Mouse (Mus musculus) midbrain, embryonic 15.5 days (tissue): ENCODE results near the gene Polr1b. TPM values are rescaled to one million over a fixed set of nuclear protein-coding genes. Genes with fewer than 3 reads are reported as not detected.
A peak's percentile ranks its signal among the peaks of the same experiment; 100 is the strongest.

Experiments
- ATAC-seq: fragments of 200-750 bp; cut with Nextera tagmentation; replicated peaks from 2 replicates; pipeline ENCODE4 v1.8.0; 2017; ENCODE audit warnings: moderate TSS enrichment
- H3K27ac ChIP-seq: fragments of 300-500 bp; sonication (generic); 2 replicates; pipeline ENCODE4 v1.5.1; 2015; ENCODE audit warnings: mild to moderate bottlenecking, inconsistent platforms
- H3K27me3 ChIP-seq: fragments of 300-500 bp; sonication (generic); replicated peaks from 2 replicates; pipeline ENCODE4 v1.6.1; 2015; ENCODE audit warnings: inconsistent platforms
- H3K36me3 ChIP-seq: fragments of 300-500 bp; sonication (generic); replicated peaks from 2 replicates; pipeline ENCODE4 v1.6.1; 2015; ENCODE audit warnings: inconsistent platforms
- H3K4me1 ChIP-seq: fragments of 300-500 bp; sonication (generic); 2 replicates; pipeline ENCODE4 v1.6.1; 2015; ENCODE audit warnings: inconsistent platforms
- H3K4me2 ChIP-seq: fragments of 300-500 bp; sonication (generic); 2 replicates; pipeline ENCODE4 v1.6.1; 2015; ENCODE audit warnings: inconsistent platforms, mild to moderate bottlenecking, moderate library complexity
- H3K4me3 ChIP-seq: fragments of 300-500 bp; sonication (generic); 2 replicates; pipeline ENCODE4 v1.5.1; 2015; ENCODE audit warnings: mild to moderate bottlenecking, inconsistent platforms
- H3K9ac ChIP-seq: fragments of 300-500 bp; sonication (generic); 2 replicates; pipeline ENCODE4 v1.6.1; 2015; ENCODE audit warnings: mild to moderate bottlenecking, inconsistent platforms
- H3K9me3 ChIP-seq: fragments of 300-500 bp; sonication (generic); 2 replicates; pipeline ENCODE4 v1.6.1; 2016; ENCODE audit warnings: inconsistent platforms
- WGBS: fragments of 180-500 bp; shearing (Covaris S2); methylation state at CpG from one replicate; pipeline ENCODE4 v1.1.7; 2015; ENCODE audit warnings: mixed read lengths; 5-methylcytosine and 5-hydroxymethylcytosine counted together
- polyA plus RNA-seq: library from polyadenylated mRNA; unstranded; fragments of >200 nt; fragmentation: Nextera tagmentation; extraction: Ambion mirVana; gene quantifications from 2 replicates; pipeline ENCODE4 v1.2.1, GENCODE M21; 2015

Gene Polr1b
- polyA plus RNA-seq, 1 experiment from 2014 or later = 17.5 TPM

- peak within 1 kb of the TSS; percentile 85 for H3K9ac ChIP-seq
- peak within 1 kb of the TSS; percentile 72 for H3K4me3 ChIP-seq
- peak within 1 kb of the TSS; percentile 89 for H3K27ac ChIP-seq
- no peaks in the 10 kb centered on the region for H3K27me3 ChIP-seq
- peaks cover 37% of the 10 kb centered on the region for H3K36me3 ChIP-seq
- peak within 1 kb of the TSS; percentile 63 for H3K4me2 ChIP-seq
- H3K4me1 ChIP-seq = peaks cover 23% of the 10 kb centered on the region
- peak; percentile 100 for ATAC-seq
- H3K9me3 ChIP-seq = no peaks in the 10 kb centered on the region
- under 1% methylated on average over 35 of the region's 35 CpGs for WGBS
Observed at GRCm38 (mm10) chr2:129129412-129129929, 28.7 kb downstream of the Polr1b start, which contains the start of gene Chchd5. Chchd5 (plus strand) TSS chr2:129129700.

DNA sequence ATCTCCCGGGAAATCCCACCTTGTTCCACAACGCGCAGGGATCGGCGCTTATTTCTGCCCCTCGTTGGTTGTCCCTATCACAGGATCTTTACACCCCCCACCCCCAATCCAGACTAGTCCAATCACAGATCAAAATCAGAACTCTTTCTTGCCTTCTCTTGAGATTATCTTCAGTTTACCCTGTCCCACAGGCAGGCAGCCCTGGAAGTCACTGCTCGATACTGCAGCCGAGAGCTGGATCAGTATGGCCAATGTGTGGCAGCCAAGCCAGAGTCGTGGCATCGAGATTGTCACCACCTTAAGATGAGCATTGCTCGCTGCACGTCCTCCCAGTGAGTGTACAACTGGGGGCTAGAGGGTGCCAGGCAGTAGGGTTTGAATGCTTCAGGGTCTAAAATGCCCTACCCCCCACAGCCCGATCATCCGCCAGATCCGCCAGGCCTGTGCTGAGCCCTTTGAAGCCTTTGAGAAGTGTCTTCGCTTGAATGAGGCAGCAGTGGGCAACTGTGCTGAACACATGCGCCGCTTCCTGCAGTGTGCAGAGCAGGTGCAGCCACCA is 29.3 kb downstream of the Polr1b start:
- no peaks in the 10 kb centered on the region for H3K27me3 ChIP-seq
- no peaks in the 10 kb centered on the region for H3K9me3 ChIP-seq
- peaks cover 23% of the 10 kb centered on the region for H3K4me1 ChIP-seq
- ATAC-seq = peak; percentile 71
- H3K4me2 ChIP-seq = peak overlapping the region; percentile 63
- H3K4me3 ChIP-seq = peak overlapping the region; percentile 72
- peak overlapping the region; percentile 81 for H3K27ac ChIP-seq
- H3K9ac ChIP-seq = peak overlapping the region; percentile 40
- 22% methylated on average over 18 of the region's 18 CpGs for WGBS
- peaks cover 31% of the 10 kb centered on the region for H3K36me3 ChIP-seq

GRCm38 (mm10) chr2:129130776-129131175 is 30.0 kb downstream of the Polr1b start:
- peak overlapping the region; percentile 72; the same call in 1 of the 2 replicates for H3K4me3 ChIP-seq
- no peaks in the 10 kb centered on the region for H3K9me3 ChIP-seq
- no peak for ATAC-seq
- peak overlapping the region; percentile 40; the same call in 1 of the 2 replicates for H3K9ac ChIP-seq
- peaks cover 23% of the 10 kb centered on the region for H3K4me1 ChIP-seq
- peak overlapping the region; percentile 63 for H3K4me2 ChIP-seq
- H3K36me3 ChIP-seq = peaks cover 24% of the 10 kb centered on the region
- peak overlapping the region; percentile 81; the same call in 1 of the 2 replicates for H3K27ac ChIP-seq
- no peaks in the 10 kb centered on the region for H3K27me3 ChIP-seq
- 88% methylated on average over 2 of the region's 2 CpGs for WGBS

DNA sequence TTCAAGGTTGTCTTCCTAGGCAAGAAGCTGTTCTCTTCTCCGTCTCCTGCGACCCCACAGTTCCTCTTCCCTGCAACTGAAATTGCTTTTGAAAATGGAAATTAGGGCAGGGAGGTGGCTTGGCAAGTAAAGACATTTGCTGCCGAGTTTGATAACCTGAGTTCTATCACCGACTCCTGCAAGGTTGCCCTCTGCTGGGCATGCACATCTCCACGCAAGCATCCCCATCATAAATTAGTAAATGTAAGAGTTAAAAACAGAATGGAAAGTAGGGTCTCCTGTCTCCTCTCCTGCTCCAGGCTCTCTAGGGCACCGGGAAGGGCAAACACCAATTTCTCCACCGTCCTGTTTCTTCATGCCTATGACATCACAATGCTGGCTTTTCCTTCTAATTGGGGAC is 31.4 kb downstream of the Polr1b start:
- Histone ChIP-seq H3K27ac (no peak overlapping the region), H3K9ac (no peak overlapping the region), H3K4me1 (peaks cover 23% of the 10 kb centered on the region), H3K4me2 (no peak overlapping the region), H3K36me3 (peaks cover 15% of the 10 kb centered on the region), H3K27me3 (no peaks in the 10 kb centered on the region), H3K9me3 (no peaks in the 10 kb centered on the region), H3K4me3 (no peak overlapping the region)
- 95% methylated on average over 7 of the region's 7 CpGs for WGBS
- no peak for ATAC-seq

- H3K36me3 ChIP-seq = peaks cover 12% of the 10 kb centered on the region
- H3K9me3 ChIP-seq = no peaks in the 10 kb centered on the region
- 98% methylated on average over 14 of the region's 14 CpGs for WGBS
- H3K4me2 ChIP-seq = no peak overlapping the region
- no peaks in the 10 kb centered on the region for H3K27me3 ChIP-seq
- peaks cover 23% of the 10 kb centered on the region for H3K4me1 ChIP-seq
- ATAC-seq = no peak
- H3K4me3 ChIP-seq = no peak overlapping the region
- H3K27ac ChIP-seq = no peak overlapping the region
- H3K9ac ChIP-seq = no peak overlapping the region
Observed at GRCm38 (mm10) chr2:129133006-129133805, 32.4 kb downstream of the Polr1b start.

DNA sequence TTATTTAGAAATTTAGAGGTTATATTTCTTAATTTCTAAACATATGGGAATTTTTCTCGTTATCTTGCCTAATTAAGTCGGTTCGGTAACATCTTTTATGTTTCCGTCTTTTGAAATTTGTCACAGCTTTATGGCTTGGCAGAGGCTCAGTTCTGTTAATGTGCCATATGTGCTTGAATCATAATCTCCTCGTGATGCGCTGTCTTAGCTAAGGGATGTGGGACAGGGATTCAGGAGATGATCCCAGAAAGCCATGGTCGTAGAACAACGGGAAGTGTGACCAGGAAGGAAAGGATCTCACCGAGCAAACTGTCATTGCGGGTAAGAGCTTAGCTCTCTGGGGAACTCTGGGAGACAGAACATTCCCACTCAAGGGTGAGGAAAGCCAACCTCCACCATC is 39.1 kb downstream of the Polr1b start:
- Histone ChIP-seq H3K27ac (no peak overlapping the region), H3K9ac (no peak overlapping the region), H3K27me3 (no peaks in the 10 kb centered on the region), H3K4me1 (no peaks in the 10 kb centered on the region), H3K4me3 (no peak overlapping the region), H3K9me3 (no peaks in the 10 kb centered on the region), H3K4me2 (no peak overlapping the region), H3K36me3 (no peaks in the 10 kb centered on the region)
- WGBS = 79% methylated on average over 10 of the region's 10 CpGs
- no peak for ATAC-seq

DNA sequence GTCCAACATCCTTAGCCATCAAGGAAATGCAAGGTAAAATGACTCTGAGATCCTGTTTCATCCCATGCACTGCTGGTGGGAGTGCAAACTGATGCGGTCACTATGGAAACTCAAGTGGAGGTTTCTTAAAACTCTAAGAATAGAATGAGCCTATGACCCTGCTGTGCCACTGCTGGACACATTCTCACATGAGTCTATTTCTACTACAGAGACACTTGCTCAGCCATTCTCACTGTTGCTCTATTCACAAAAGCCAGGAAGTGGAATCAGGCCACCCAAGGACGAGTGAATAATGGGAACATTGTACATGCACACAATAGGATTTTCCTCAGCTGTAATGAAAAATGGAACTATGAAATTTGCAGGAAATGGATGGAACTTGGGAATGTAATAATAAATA is 48.0 kb downstream of the Polr1b start:
- H3K4me1 ChIP-seq = no peaks in the 10 kb centered on the region
- 0 out of 2 replicates have a peak overlapping the region, but pooled peaks have one; percentile 0 for H3K27ac ChIP-seq
- H3K9ac ChIP-seq = no peak overlapping the region
- H3K4me3 ChIP-seq = no peak overlapping the region
- no peak overlapping the region for H3K4me2 ChIP-seq
- 34% methylated on average over 2 of the region's 2 CpGs for WGBS
- no peaks in the 10 kb centered on the region for H3K36me3 ChIP-seq
- ATAC-seq = no peak
- no peaks in the 10 kb centered on the region for H3K27me3 ChIP-seq
- H3K9me3 ChIP-seq = no peaks in the 10 kb centered on the region

DNA sequence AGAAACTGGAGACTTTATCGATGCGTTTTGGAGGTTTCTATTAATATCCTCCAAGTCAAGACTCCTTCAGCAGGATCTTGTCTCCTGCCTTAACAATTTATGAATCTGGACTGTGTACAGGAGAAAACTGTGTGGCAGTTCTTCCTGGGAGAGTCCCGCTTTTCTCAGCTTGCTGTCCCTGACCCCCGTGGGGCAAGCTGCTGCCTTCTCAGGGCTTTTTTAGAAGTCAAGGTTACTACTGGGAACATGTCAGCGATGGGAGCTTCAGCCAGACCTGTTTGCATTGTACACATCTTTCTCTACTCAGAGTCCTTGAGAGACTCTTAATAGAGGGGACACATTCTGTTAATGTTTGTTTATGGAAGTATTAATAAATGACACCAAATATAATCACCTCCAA is 49.6 kb downstream of the Polr1b start:
- Histone ChIP-seq H3K27me3 (no peaks in the 10 kb centered on the region), H3K9me3 (no peaks in the 10 kb centered on the region), H3K4me2 (no peak overlapping the region), H3K4me3 (no peak overlapping the region), H3K4me1 (no peaks in the 10 kb centered on the region), H3K36me3 (no peaks in the 10 kb centered on the region), H3K9ac (no peak overlapping the region), H3K27ac (no peak overlapping the region)
- ATAC-seq = no peak
- 85% methylated on average over 5 of the region's 5 CpGs for WGBS

DNA sequence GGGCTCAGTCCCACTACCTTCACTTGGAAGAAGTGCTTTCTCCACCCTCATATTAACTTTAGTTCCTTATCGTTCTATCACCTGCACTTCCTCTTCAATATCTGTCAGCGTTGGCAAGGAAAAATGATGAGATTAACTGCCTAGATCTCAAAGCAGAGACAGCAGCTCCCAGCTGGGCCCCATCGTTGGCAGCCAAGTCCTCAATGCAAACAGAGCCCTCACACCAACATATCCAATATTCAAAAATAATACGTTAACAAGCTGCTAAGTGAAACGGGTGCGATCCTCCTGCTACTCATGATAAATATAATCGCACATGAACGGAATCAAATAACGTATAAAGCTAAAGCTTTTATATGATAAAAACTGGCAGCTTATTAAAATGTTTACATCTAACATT is 50.3 kb downstream of the Polr1b start:
- Histone ChIP-seq H3K9ac (no peak overlapping the region), H3K4me1 (no peaks in the 10 kb centered on the region), H3K9me3 (no peaks in the 10 kb centered on the region), H3K4me3 (no peak overlapping the region), H3K27ac (no peak overlapping the region), H3K27me3 (no peaks in the 10 kb centered on the region), H3K36me3 (no peaks in the 10 kb centered on the region), H3K4me2 (no peak overlapping the region)
- no peak for ATAC-seq
- 90% methylated on average over 9 of the region's 9 CpGs for WGBS

DNA sequence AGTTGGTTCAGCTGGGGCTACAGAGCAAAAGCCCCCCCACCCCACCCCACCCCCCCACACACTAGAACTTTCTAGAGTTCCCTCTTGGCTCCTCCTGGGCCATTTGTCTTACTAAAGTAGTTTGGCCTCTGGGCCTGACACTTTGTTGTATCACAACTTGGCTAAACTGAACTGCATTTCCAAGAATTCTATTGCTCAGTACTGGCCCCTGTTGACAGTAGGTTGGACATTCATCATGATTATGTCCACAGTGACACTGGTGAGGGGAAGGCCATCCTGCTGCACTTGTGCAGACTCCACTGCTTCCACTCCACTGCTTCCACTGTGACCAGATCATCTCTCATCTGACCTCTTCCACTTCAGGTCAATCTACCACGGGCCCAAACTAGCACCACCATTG is 52.0 kb downstream of the Polr1b start:
- H3K4me2 ChIP-seq = no peak overlapping the region
- no peak for ATAC-seq
- no peak overlapping the region for H3K9ac ChIP-seq
- H3K27ac ChIP-seq = no peak overlapping the region
- WGBS = 78% methylated on average over 1 of the region's 1 CpGs
- no peaks in the 10 kb centered on the region for H3K4me1 ChIP-seq
- no peaks in the 10 kb centered on the region for H3K36me3 ChIP-seq
- no peaks in the 10 kb centered on the region for H3K27me3 ChIP-seq
- no peak overlapping the region for H3K4me3 ChIP-seq
- no peaks in the 10 kb centered on the region for H3K9me3 ChIP-seq

- no peak for ATAC-seq
- WGBS = 77% methylated on average over 5 of the region's 5 CpGs
- no peaks in the 10 kb centered on the region for H3K9me3 ChIP-seq
- no peak overlapping the region for H3K4me2 ChIP-seq
- no peaks in the 10 kb centered on the region for H3K27me3 ChIP-seq
- no peaks in the 10 kb centered on the region for H3K36me3 ChIP-seq
- H3K9ac ChIP-seq = no peak overlapping the region
- H3K27ac ChIP-seq = no peak overlapping the region
- H3K4me3 ChIP-seq = no peak overlapping the region
- H3K4me1 ChIP-seq = no peaks in the 10 kb centered on the region
Observed at GRCm38 (mm10) chr2:129164815-129165214, 64.0 kb downstream of the Polr1b start.

DNA sequence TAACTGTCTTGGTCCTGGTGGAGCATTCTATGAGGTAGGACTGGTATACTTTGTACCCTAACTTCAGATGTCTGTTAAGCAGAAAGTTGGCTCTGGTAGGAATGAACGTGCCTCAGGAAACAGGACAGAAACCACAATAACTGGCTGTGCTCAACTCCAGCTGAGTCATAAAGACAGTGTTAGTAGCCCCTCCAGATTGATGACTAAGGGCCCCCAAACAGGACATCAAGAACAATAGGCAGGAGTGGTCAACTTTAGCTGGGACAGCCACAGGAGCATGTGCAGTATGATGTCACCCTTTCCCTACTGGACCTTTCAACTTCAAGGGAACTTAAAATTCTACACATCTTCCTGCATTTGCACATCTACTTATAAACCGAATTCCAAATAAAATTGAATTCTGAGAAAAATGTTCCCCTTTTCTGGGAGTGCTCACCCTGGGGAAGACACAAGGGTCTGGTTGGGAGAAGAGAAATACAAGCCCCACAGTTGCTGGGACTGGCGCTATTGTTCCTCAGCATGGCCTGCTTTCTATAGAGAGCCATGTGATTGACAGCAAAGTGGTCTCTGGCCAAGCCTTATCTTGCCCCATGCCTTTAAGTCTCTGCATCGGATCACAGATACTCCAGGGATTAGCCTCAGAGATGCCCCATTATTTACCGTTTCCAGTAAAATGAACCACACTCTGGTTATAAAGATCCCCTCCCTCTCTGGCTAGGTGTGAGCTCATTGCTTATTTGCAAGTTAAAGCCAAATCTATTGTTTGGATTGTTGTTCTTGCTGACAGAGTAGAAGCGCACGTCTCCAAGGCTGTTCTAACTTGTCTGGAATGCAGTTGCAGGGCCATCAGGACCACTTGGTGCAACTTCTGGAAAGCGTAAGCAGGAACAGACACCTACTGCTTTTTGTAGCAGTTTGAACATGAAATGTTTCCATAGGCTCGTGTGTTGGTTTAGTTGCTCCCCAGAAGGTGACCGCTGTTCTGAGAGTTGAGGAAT is 66.0 kb downstream of the Polr1b start:
- no peaks in the 10 kb centered on the region for H3K9me3 ChIP-seq
- 63% methylated on average over 10 of the region's 10 CpGs for WGBS
- H3K9ac ChIP-seq = no peak overlapping the region
- no peak overlapping the region for H3K27ac ChIP-seq
- H3K36me3 ChIP-seq = no peaks in the 10 kb centered on the region
- no peak overlapping the region for H3K4me3 ChIP-seq
- no peak for ATAC-seq
- no peak overlapping the region for H3K4me2 ChIP-seq
- no peaks in the 10 kb centered on the region for H3K27me3 ChIP-seq
- no peaks in the 10 kb centered on the region for H3K4me1 ChIP-seq
